Mouse (Mus musculus): Measurements from ENCODE around the gene Depdc5.

- no peak for TF ChIP-seq POLR2A (IDR thresholded peaks at IDR 0.05; ENCODE audit: low read depth, low read length)
- no peak for TF ChIP-seq CTCF (IDR thresholded peaks at IDR 0.05; ENCODE audit: extremely low read depth, insufficient read length, insufficient replicate concordance, low read depth, low read length)
Measured at GRCm38 (mm10) chr5:33038656-33039509, 175.4 kb downstream of the Depdc5 start.
